Mouse (Mus musculus) adrenal gland, adult 18-20 months (tissue): ENCODE results near the gene Snrpb2. TPM values are rescaled to one million over a fixed set of nuclear protein-coding genes. Genes with fewer than 3 reads are reported as not detected.

Experiments used
- DNase-seq, 2 experiments: peaks; one replicate each; pipeline ENCODE4 v3.0.0; 2021 to 2022; ENCODE audit warnings: low spot score in 2 of 2
- long read RNA-seq, 2 experiments: library from polyadenylated mRNA; stranded (forward); transcript quantifications; one replicate each; pipeline ENCODE4 v2.0.0; 2021
- total RNA-seq, 2 experiments: library from RNA; stranded (reverse); gene quantifications; 1 replicate in 1 of 2; 2 replicates in 1 of 2; pipeline ENCODE4 v1.2.3; 2021

The Snrpb2 gene
- 10 to 100 TPM; 38.1 to 38.2 TPM for total RNA-seq
- long read RNA-seq, experiment 1, transcript Snrpb2-201 (7 exons, 2,061 nt): major isoform, 8 of 10 reads
- long read RNA-seq, experiment 1, partial matches to known transcripts: 0 of 10 reads
- long read RNA-seq, experiment 1, other reads (novel, unspliced or antisense): 1 of 10 reads
- long read RNA-seq, experiment 2, transcript Snrpb2-201 (7 exons, 2,061 nt): major isoform, 15 of 20 reads
- long read RNA-seq, experiment 2, partial matches to known transcripts: 5 of 20 reads
- long read RNA-seq, experiment 2, other reads (novel, unspliced or antisense): 0 of 20 reads

GRCm38 (mm10) chr2:143062812-143063792, at the start of gene Snrpb2:
Gene Snrpb2, plus strand, starts transcription at chr2:143063039.
- DNase-seq: peak; percentile 83 to 89

- no peak for DNase-seq
Observed at GRCm38 (mm10) chr2:143013057-143013456, 49.8 kb upstream of the Snrpb2 start.

- no peak for DNase-seq
Observed at GRCm38 (mm10) chr2:143018084-143018483, 44.8 kb upstream of the Snrpb2 start.

GRCm38 (mm10) chr2:143018591-143019130, 44.2 kb upstream of the Snrpb2 start:
- no peak for DNase-seq

GRCm38 (mm10) chr2:143019727-143020126, 43.1 kb upstream of the Snrpb2 start:
- DNase-seq: no peak

GRCm38 (mm10) chr2:143023331-143023730, 39.5 kb upstream of the Snrpb2 start:
- no peak for DNase-seq

- DNase-seq: no peak
Observed at GRCm38 (mm10) chr2:143024226-143024625, 38.6 kb upstream of the Snrpb2 start.

- no peak for DNase-seq
Observed at GRCm38 (mm10) chr2:143031283-143031682, 31.6 kb upstream of the Snrpb2 start.

GRCm38 (mm10) chr2:143032378-143033255, 30.2 kb upstream of the Snrpb2 start:
- DNase-seq: no peak

GRCm38 (mm10) chr2:143034350-143035085, 28.3 kb upstream of the Snrpb2 start:
- no peak for DNase-seq

- no peak for DNase-seq
Observed at GRCm38 (mm10) chr2:143035086-143035593, 27.7 kb upstream of the Snrpb2 start.

GRCm38 (mm10) chr2:143041596-143041995, 21.2 kb upstream of the Snrpb2 start:
- peak in 1 of 2 experiments; percentile 2 for DNase-seq

GRCm38 (mm10) chr2:143055251-143055650, 7.6 kb upstream of the Snrpb2 start:
- DNase-seq: no peak

- no peak for DNase-seq
Observed at GRCm38 (mm10) chr2:143056736-143057135, 6.1 kb upstream of the Snrpb2 start.

- no peak for DNase-seq
Observed at GRCm38 (mm10) chr2:143062432-143062811, 417 bp upstream of the Snrpb2 start.

GRCm38 (mm10) chr2:143065914-143066313, 3.1 kb downstream of the Snrpb2 start:
- no peak for DNase-seq

- DNase-seq: no peak
Observed at GRCm38 (mm10) chr2:143078198-143078851, 15.5 kb downstream of the Snrpb2 start, which contains the start of gene Otor. Gene Otor, plus strand, starts transcription at chr2:143078473.

GRCm38 (mm10) chr2:143081693-143082092, 18.9 kb downstream of the Snrpb2 start:
- DNase-seq: no peak

- DNase-seq: no peak
Observed at GRCm38 (mm10) chr2:143084852-143085397, 22.1 kb downstream of the Snrpb2 start.
